Mouse (Mus musculus): ENCODE results near the gene Wdr12.

DNA sequence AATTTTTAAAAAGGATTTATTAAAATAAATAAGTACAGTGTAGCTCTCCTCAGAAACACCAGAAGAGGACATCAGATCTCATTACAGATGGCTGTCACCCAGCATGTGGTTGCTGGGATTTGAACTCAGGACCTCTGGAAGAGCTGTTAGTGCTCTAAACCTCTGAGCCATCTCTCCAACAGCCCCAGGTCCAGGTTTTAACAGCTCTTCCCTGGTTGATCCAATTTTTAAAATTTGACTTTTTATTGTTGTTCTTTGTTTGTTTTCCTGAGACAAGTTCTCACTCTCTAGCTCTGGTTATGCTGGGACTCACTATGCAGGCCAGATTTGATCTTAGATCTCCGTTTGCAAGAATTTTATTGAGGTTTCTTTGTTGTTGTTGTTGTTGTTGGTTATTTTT lies 53.9 kb downstream of the Wdr12 start:
- no peak for TF ChIP-seq EP300 (IDR thresholded peaks at IDR 0.05; ENCODE audit: low read depth)
- no peak for TF ChIP-seq CTCF (IDR thresholded peaks at IDR 0.05; ENCODE audit: low read depth)
